Mouse (Mus musculus): ENCODE measurements around the gene Timm13.

- TF ChIP-seq CTCF (IDR thresholded peaks at IDR 0.05; ENCODE audit: low read depth, low read length): no peak
- no peak for TF ChIP-seq POLR2A (IDR thresholded peaks at IDR 0.05; ENCODE audit: borderline replicate concordance, low read depth, low read length)
Observed at GRCm38 (mm10) chr10:80901409-80902272, 872 bp upstream of the Timm13 start.
